Comparison of ENCODE assay signal across 12 mouse cellular contexts in the genomic region with DNA sequence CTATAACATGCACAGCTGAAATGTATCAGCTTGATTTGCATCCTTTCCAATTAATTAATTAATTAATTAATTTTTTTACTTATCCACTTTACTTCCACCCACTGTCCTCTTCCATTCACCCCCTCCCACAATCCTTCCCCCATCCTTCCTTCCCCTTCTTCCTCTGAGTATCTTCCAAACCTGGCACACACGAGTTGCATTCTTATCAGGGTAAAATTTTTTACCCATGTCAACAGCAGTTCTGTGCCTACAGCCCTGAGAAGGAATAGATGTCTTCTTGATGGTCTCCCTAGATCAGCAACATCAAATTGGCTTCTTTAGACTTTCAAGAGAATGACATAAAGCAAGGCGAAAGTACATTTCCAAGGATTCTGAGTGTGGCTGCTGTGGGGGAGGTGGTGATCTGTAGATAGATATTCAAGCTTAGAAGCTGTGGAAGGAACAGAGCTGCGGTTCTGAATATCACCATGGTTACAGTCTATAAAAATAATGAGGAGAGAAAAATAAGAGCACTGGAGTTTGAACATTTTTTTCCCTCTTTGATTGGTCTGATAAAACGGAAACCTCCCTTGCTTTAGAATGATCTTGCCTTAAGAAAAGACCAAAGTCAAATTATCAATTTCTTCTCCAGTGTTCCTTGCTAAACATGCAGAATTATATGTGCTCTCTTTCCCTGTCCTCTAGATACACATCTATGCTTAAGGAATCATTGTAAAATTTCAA. TPM values are rescaled to one million over a fixed set of nuclear protein-coding genes. Genes with fewer than 3 reads are reported as not detected.
DNase-seq lines count a peak whose midpoint lies in the region; ATAC-seq lines count a peak whose summit lies in the region.
"Had no signal": no experiment of that assay in that cellular context is flagged by ENCODE, and none has a peak within 500 bp of the region (broad histone marks: within the 10 kb centered on the region; RNA-seq: fewer than 3 reads in every experiment).

No protein-coding gene starts in this region.

- no peaks in the 10 kb centered on the region for H3K27me3 ChIP-seq in midbrain, embryonic 11.5 days (ENCODE audit: control insufficient read depth, insufficient read depth, low read length)
- H3K27me3 ChIP-seq in midbrain, embryonic 10.5 days (ENCODE audit: low read depth, poor library complexity, severe bottlenecking): no peaks in the 10 kb centered on the region
- H3K27me3 ChIP-seq in hindbrain, embryonic 16.5 days (replicated peaks; ENCODE audit: control insufficient read depth, insufficient read depth, low read length): no peaks in the 10 kb centered on the region
- H3K27me3 ChIP-seq in midbrain, embryonic 15.5 days (replicated peaks): no peaks in the 10 kb centered on the region
- no peaks in the 10 kb centered on the region for H3K27me3 ChIP-seq in liver, embryonic 12.5 days (replicated peaks)
- no peaks in the 10 kb centered on the region for H3K27me3 ChIP-seq in heart, embryonic 11.5 days (ENCODE audit: control insufficient read depth, insufficient read depth, low read length)
- H3K27me3 ChIP-seq: CH12.LX had no signal

- no peaks in the 10 kb centered on the region for H3K4me1 ChIP-seq in midbrain, embryonic 11.5 days (ENCODE audit: control insufficient read depth, insufficient read depth, low read length)
- H3K4me1 ChIP-seq in midbrain, embryonic 10.5 days: no peaks in the 10 kb centered on the region
- no peaks in the 10 kb centered on the region; the same call in 1 of the 2 replicates for H3K4me1 ChIP-seq in hindbrain, embryonic 16.5 days (ENCODE audit: control insufficient read depth, insufficient read depth, low read depth, low read length)
- peaks cover 11% of the 10 kb centered on the region; the same call in 1 of the 2 replicates for H3K4me1 ChIP-seq in midbrain, embryonic 15.5 days
- H3K4me1 ChIP-seq in liver, embryonic 12.5 days: no peaks in the 10 kb centered on the region
- H3K4me1 ChIP-seq in heart, embryonic 11.5 days (ENCODE audit: control insufficient read depth, insufficient read depth, low read length): no peaks in the 10 kb centered on the region

- peak; percentile 79 for DNase-seq in midbrain, embryonic 11.5 days (ENCODE audit: low spot score, missing footprints)
- no peak for DNase-seq in midbrain, embryonic 10.5 days (ENCODE audit: low spot score)
- peak; percentile 93 for DNase-seq in telencephalon, adult 2 months (ENCODE audit: low read depth, low spot score)
- DNase-seq: heart, adult 11 months; heart, postnatal 4 days had no signal

- H3K9me3 ChIP-seq in midbrain, embryonic 11.5 days (ENCODE audit: control insufficient read depth, low read length): no peaks in the 10 kb centered on the region
- H3K9me3 ChIP-seq in midbrain, embryonic 10.5 days (replicated peaks): no peaks in the 10 kb centered on the region
- H3K9me3 ChIP-seq in hindbrain, embryonic 16.5 days (ENCODE audit: control insufficient read depth, low read length): no peaks in the 10 kb centered on the region
- H3K9me3 ChIP-seq in midbrain, embryonic 15.5 days: no peaks in the 10 kb centered on the region
- no peaks in the 10 kb centered on the region for H3K9me3 ChIP-seq in liver, embryonic 12.5 days (replicated peaks)
- no peaks in the 10 kb centered on the region for H3K9me3 ChIP-seq in heart, embryonic 11.5 days (replicated peaks; ENCODE audit: control insufficient read depth, low read length)

- no peaks in the 10 kb centered on the region for H3K36me3 ChIP-seq in midbrain, embryonic 11.5 days (ENCODE audit: control insufficient read depth, insufficient read depth, low read length)
- H3K36me3 ChIP-seq in midbrain, embryonic 10.5 days: no peaks in the 10 kb centered on the region
- H3K36me3 ChIP-seq in hindbrain, embryonic 16.5 days (ENCODE audit: control insufficient read depth, insufficient read depth, low read length): no peaks in the 10 kb centered on the region
- H3K36me3 ChIP-seq in midbrain, embryonic 15.5 days (replicated peaks): no peaks in the 10 kb centered on the region
- H3K36me3 ChIP-seq in liver, embryonic 12.5 days: no peaks in the 10 kb centered on the region
- H3K36me3 ChIP-seq in heart, embryonic 11.5 days (ENCODE audit: control insufficient read depth, insufficient read depth, low read length): no peaks in the 10 kb centered on the region

- no peak overlapping the region for H3K27ac ChIP-seq in midbrain, embryonic 11.5 days (ENCODE audit: low read depth, low read length)
- H3K27ac ChIP-seq in midbrain, embryonic 10.5 days (replicated peaks): no peak overlapping the region
- H3K27ac ChIP-seq in hindbrain, embryonic 16.5 days (ENCODE audit: low read depth, low read length): peak overlapping the region; percentile 64
- H3K27ac ChIP-seq in midbrain, embryonic 15.5 days: peak overlapping the region; percentile 75
- no peak overlapping the region for H3K27ac ChIP-seq in liver, embryonic 12.5 days
- H3K27ac ChIP-seq in heart, embryonic 11.5 days (ENCODE audit: low read depth, low read length): no peak overlapping the region
- H3K27ac ChIP-seq: macrophage had no signal

- WGBS in midbrain, embryonic 11.5 days: 82% methylated on average over 4 of the region's 4 CpGs
- WGBS in midbrain, embryonic 10.5 days: 84% methylated on average over 4 of the region's 4 CpGs
- 59% methylated on average over 4 of the region's 4 CpGs for WGBS in hindbrain, embryonic 16.5 days
- WGBS in midbrain, embryonic 15.5 days: 39% methylated on average over 4 of the region's 4 CpGs
- 64% methylated on average over 4 of the region's 4 CpGs for WGBS in liver, embryonic 12.5 days (ENCODE audit: insufficient replicate concordance)
- whole genome bisulfite sequencing in heart, embryonic 11.5 days (ENCODE audit: insufficient replicate concordance): 56% methylated on average over 4 of the region's 4 CpGs

- H3K4me2 ChIP-seq in midbrain, embryonic 11.5 days: no peak overlapping the region
- H3K4me2 ChIP-seq in hindbrain, embryonic 16.5 days (ENCODE audit: low read length): peak overlapping the region; percentile 24; the same call in 1 of the 2 replicates
- 0 out of 2 replicates have a peak overlapping the region, but pooled peaks have one; percentile 0 for H3K4me2 ChIP-seq in midbrain, embryonic 15.5 days
- H3K4me2 ChIP-seq in liver, embryonic 12.5 days: no peak overlapping the region
- no peak overlapping the region for H3K4me2 ChIP-seq in heart, embryonic 11.5 days

- H3K9ac ChIP-seq in midbrain, embryonic 11.5 days (ENCODE audit: low read length): no peak overlapping the region
- H3K9ac ChIP-seq in hindbrain, embryonic 16.5 days (ENCODE audit: low read depth, low read length): no peak overlapping the region
- H3K9ac ChIP-seq in midbrain, embryonic 15.5 days: no peak overlapping the region
- no peak overlapping the region for H3K9ac ChIP-seq in liver, embryonic 12.5 days
- H3K9ac ChIP-seq in heart, embryonic 11.5 days (ENCODE audit: low read depth, low read length): no peak overlapping the region

- ATAC-seq in midbrain, embryonic 11.5 days (ENCODE audit: low FRiP score): no peak
- ATAC-seq in hindbrain, embryonic 16.5 days: peak; percentile 78
- peak; percentile 95 for ATAC-seq in midbrain, embryonic 15.5 days (replicated peaks)
- no peak for ATAC-seq in liver, embryonic 12.5 days
- no peak for ATAC-seq in heart, embryonic 11.5 days (replicated peaks; ENCODE audit: insufficient number of reproducible peaks, low FRiP score, low TSS enrichment)

- no peak overlapping the region for H3K4me3 ChIP-seq in midbrain, embryonic 11.5 days (ENCODE audit: low read depth, low read length)
- H3K4me3 ChIP-seq in midbrain, embryonic 10.5 days: no peak overlapping the region
- H3K4me3 ChIP-seq in hindbrain, embryonic 16.5 days (ENCODE audit: low read length): no peak overlapping the region
- no peak overlapping the region for H3K4me3 ChIP-seq in midbrain, embryonic 15.5 days
- H3K4me3 ChIP-seq in liver, embryonic 12.5 days: no peak overlapping the region
- H3K4me3 ChIP-seq in heart, embryonic 11.5 days (ENCODE audit: low read depth, low read length): no peak overlapping the region

RNA-seq across cellular contexts. Expression of a gene that starts 22.8 kb away (rescaled TPM):
- polyA plus RNA-seq in midbrain, embryonic 11.5 days (2014; fragmentation: Nextera tagmentation; extraction: Ambion mirVana): 3.0 and 5.6 TPM in 2 replicates
- 2.9 and 4.1 TPM in 2 replicates for polyA plus RNA-seq in midbrain, embryonic 10.5 days (2016; fragmentation: Nextera tagmentation; extraction: Ambion mirVana)
- polyA plus RNA-seq in hindbrain, embryonic 16.5 days (2015; fragmentation: Nextera tagmentation; extraction: Ambion mirVana): 13.9 and 14.9 TPM in 2 replicates
- polyA plus RNA-seq in midbrain, embryonic 15.5 days (2015; fragmentation: Nextera tagmentation; extraction: Ambion mirVana): 16.8 and 17.5 TPM in 2 replicates
- 0.13 TPM in 1 of 2 replicates, not detected in the other for polyA plus RNA-seq in liver, embryonic 12.5 days (2016; fragmentation: Nextera tagmentation; extraction: Ambion mirVana)
- 0.31 and 0.32 TPM in 2 replicates for polyA plus RNA-seq in heart, embryonic 11.5 days (2014; fragmentation: Nextera tagmentation; extraction: Ambion mirVana)
- polyA plus RNA-seq: liver, adult 2 months; macrophage had no signal

Comparison
In these comparisons a context has a peak if more than half of its experiments do, and no peak if none do; other contexts are left out.
1. ATAC-seq: peak in hindbrain, embryonic 16.5 days (single experiment) and midbrain, embryonic 15.5 days (single experiment); none in midbrain, embryonic 11.5 days (single experiment), liver, embryonic 12.5 days (single experiment) and heart, embryonic 11.5 days (single experiment).
2. H3K27ac ChIP-seq: peak in hindbrain, embryonic 16.5 days (single experiment) and midbrain, embryonic 15.5 days (single experiment); none in midbrain, embryonic 11.5 days (single experiment), midbrain, embryonic 10.5 days (single experiment), liver, embryonic 12.5 days (single experiment) and heart, embryonic 11.5 days (single experiment).
3. H3K4me2 ChIP-seq: peak in hindbrain, embryonic 16.5 days (single experiment) and midbrain, embryonic 15.5 days (single experiment); none in midbrain, embryonic 11.5 days (single experiment), liver, embryonic 12.5 days (single experiment) and heart, embryonic 11.5 days (single experiment).